Mouse (Mus musculus) MEL (cell line): ENCODE measurements around the gene Csnk1e. TPM values are rescaled to one million over a fixed set of nuclear protein-coding genes. Genes with fewer than 3 reads are reported as not detected.

ENCODE experiments used
- DNase-seq: peaks from one replicate; pipeline ENCODE4 v3.0.0; 2011; ENCODE audit warnings: low read depth, low spot score
- H3K27ac ChIP-seq: 2 replicates; pipeline ENCODE4 v1.5.1; 2012; ENCODE audit warnings: low read depth, mild to moderate bottlenecking, control low read depth, low read length, moderate library complexity; ENCODE audit not compliant: control insufficient read depth
- H3K27me3 ChIP-seq, 2 experiments: fragments of 150-350 bp in 1 of 2; sonication (generic) in 1 of 2; 2 replicates each; pipeline ENCODE4 v1.6.1; 2012; ENCODE audit warnings: low read length in 2 of 2, mild to moderate bottlenecking in 2 of 2, improper control_type of control experiment in 1 of 2, moderate library complexity in 1 of 2; ENCODE audit not compliant: insufficient read depth in 2 of 2, control insufficient read depth in 1 of 2
- H3K36me3 ChIP-seq, 2 experiments: 2 replicates each; pipeline ENCODE4 v1.6.1; 2012 to 2014; ENCODE audit warnings: low read length in 2 of 2, improper control_type of control experiment in 1 of 2, inconsistent platforms in 1 of 2, mild to moderate bottlenecking in 1 of 2; ENCODE audit not compliant: insufficient read depth in 2 of 2, control insufficient read depth in 1 of 2
- H3K4me1 ChIP-seq, 2 experiments: fragments of 150-350 bp in 1 of 2; sonication (generic) in 1 of 2; 2 replicates each; pipeline ENCODE4 v1.6.1; 2012; ENCODE audit warnings: low read length in 2 of 2, improper control_type of control experiment in 1 of 2, mild to moderate bottlenecking in 1 of 2; ENCODE audit not compliant: insufficient read depth in 2 of 2, control insufficient read depth in 1 of 2
- H3K4me3 ChIP-seq, 2 experiments: fragments of 150-350 bp in 1 of 2; sonication (generic) in 1 of 2; 2 replicates each; pipeline ENCODE4 v1.5.1; 2012; ENCODE audit warnings: low read depth in 2 of 2, low read length in 2 of 2, mild to moderate bottlenecking in 2 of 2, moderate library complexity in 2 of 2, control low read depth in 1 of 2, improper control_type of control experiment in 1 of 2; ENCODE audit not compliant: control insufficient read depth in 1 of 2, insufficient read depth in 1 of 2
- H3K79me2 ChIP-seq: 2 replicates; pipeline ENCODE4 v1.6.1; 2012; ENCODE audit warnings: mild to moderate bottlenecking, low read length, moderate library complexity; ENCODE audit not compliant: control insufficient read depth, poor library complexity, insufficient read depth
- H3K9ac ChIP-seq: 2 replicates; pipeline ENCODE4 v1.6.1; 2012; ENCODE audit warnings: low read depth, mild to moderate bottlenecking, control low read depth, low read length, moderate library complexity; ENCODE audit not compliant: control insufficient read depth, poor library complexity, severe bottlenecking
- H3K9me3 ChIP-seq: fragments of 150-350 bp; sonication (generic); replicated peaks from 2 replicates; pipeline ENCODE4 v1.6.1; 2012; ENCODE audit warnings: mild to moderate bottlenecking, low read length, improper control_type of control experiment, moderate library complexity; ENCODE audit not compliant: insufficient read depth
- BHLHE40 ChIP-seq: IDR thresholded peaks from 2 replicates; pipeline ENCODE4 v1.6.1; 2012; ENCODE audit warnings: low read depth, mild to moderate bottlenecking, inconsistent platforms, low read length, improper control_type of control experiment, borderline replicate concordance
- CHD1 ChIP-seq: IDR thresholded peaks from 2 replicates; pipeline ENCODE4 v1.6.1; 2012; ENCODE audit warnings: low read depth, mild to moderate bottlenecking, inconsistent platforms, low read length, improper control_type of control experiment
- CHD2 ChIP-seq: IDR thresholded peaks from 2 replicates; pipeline ENCODE4 v1.6.1; 2011; ENCODE audit warnings: low read length, improper control_type of control experiment
- CTCF ChIP-seq, 3 experiments: IDR thresholded peaks in 2 of 3; conservative IDR thresholded peaks in 1 of 3; 2 replicates each; pipeline ENCODE4 v1.5.1; 2011 to 2012; ENCODE audit warnings: low read length in 3 of 3, low read depth in 2 of 3, mild to moderate bottlenecking in 2 of 3, improper control_type of control experiment in 1 of 3, inconsistent platforms in 1 of 3, mixed read lengths in 1 of 3, moderate library complexity in 1 of 3; ENCODE audit not compliant: control insufficient read depth in 1 of 3, insufficient read depth in 1 of 3, poor library complexity in 1 of 3, severe bottlenecking in 1 of 3
- E2F4 ChIP-seq: IDR thresholded peaks from 2 replicates; pipeline ENCODE4 v1.6.1; 2011; ENCODE audit warnings: low read depth, low read length, improper control_type of control experiment, borderline replicate concordance
- ELF1 ChIP-seq: IDR thresholded peaks from 2 replicates; pipeline ENCODE4 v1.6.1; 2014; ENCODE audit warnings: low read depth, mild to moderate bottlenecking, inconsistent platforms, low read length, improper control_type of control experiment, moderate library complexity
- EP300 ChIP-seq, 2 experiments: IDR thresholded peaks; 2 replicates each; pipeline ENCODE4 v1.6.1; 2011; ENCODE audit warnings: improper control_type of control experiment in 2 of 2, low read length in 2 of 2, low read depth in 1 of 2, mild to moderate bottlenecking in 1 of 2
- ETS1 ChIP-seq: IDR thresholded peaks from 2 replicates; pipeline ENCODE4 v1.6.1; 2012; ENCODE audit warnings: low read depth, mild to moderate bottlenecking, inconsistent platforms, low read length, improper control_type of control experiment, moderate library complexity
- GATA1 ChIP-seq: IDR thresholded peaks from 2 replicates; pipeline ENCODE4 v1.6.1; 2011; ENCODE audit warnings: low read depth, low read length, improper control_type of control experiment
- HCFC1 ChIP-seq: IDR thresholded peaks from 2 replicates; pipeline ENCODE4 v1.6.1; 2012; ENCODE audit warnings: low read depth, mild to moderate bottlenecking, inconsistent platforms, low read length, improper control_type of control experiment, moderate library complexity
- KAT2A ChIP-seq: conservative IDR thresholded peaks from 2 replicates; pipeline ENCODE4 v1.6.1; 2012; ENCODE audit warnings: low read depth, low read length, improper control_type of control experiment, inconsistent platforms
- MAFK ChIP-seq: IDR thresholded peaks from 2 replicates; pipeline ENCODE4 v1.6.1; 2011; ENCODE audit warnings: low read depth, mild to moderate bottlenecking, low read length, improper control_type of control experiment, borderline replicate concordance
- MEF2A ChIP-seq: IDR thresholded peaks from 2 replicates; pipeline ENCODE4 v1.6.1; 2014; ENCODE audit warnings: low read depth, mild to moderate bottlenecking, inconsistent platforms, low read length, improper control_type of control experiment; ENCODE audit not compliant: poor library complexity, insufficient replicate concordance, severe bottlenecking; ENCODE audit errors: extremely low read depth
- MXI1 ChIP-seq: IDR thresholded peaks from 2 replicates; pipeline ENCODE4 v1.6.1; 2011; ENCODE audit warnings: mild to moderate bottlenecking, low read depth, low read length, improper control_type of control experiment
- MYC ChIP-seq: IDR thresholded peaks from 2 replicates; pipeline ENCODE4 v1.6.1; 2011; ENCODE audit warnings: low read depth, mild to moderate bottlenecking, low read length, improper control_type of control experiment, moderate library complexity
- NELFE ChIP-seq: IDR thresholded peaks from 2 replicates; pipeline ENCODE4 v1.6.1; 2011; ENCODE audit warnings: low read depth, low read length, improper control_type of control experiment
- POLR2A ChIP-seq, 2 experiments: IDR thresholded peaks; 2 replicates each; pipeline ENCODE4 v1.6.1; 2011 to 2012; ENCODE audit warnings: low read length in 2 of 2, mild to moderate bottlenecking in 2 of 2, control low read depth in 1 of 2, improper control_type of control experiment in 1 of 2, low read depth in 1 of 2, moderate library complexity in 1 of 2; ENCODE audit not compliant: control insufficient read depth in 1 of 2, insufficient read depth in 1 of 2, poor library complexity in 1 of 2
- SIN3A ChIP-seq: IDR thresholded peaks from 2 replicates; pipeline ENCODE4 v1.6.1; 2012; ENCODE audit warnings: low read length, improper control_type of control experiment, inconsistent platforms
- SMC3 ChIP-seq: IDR thresholded peaks from 2 replicates; pipeline ENCODE4 v1.6.1; 2011; ENCODE audit warnings: low read depth, low read length, improper control_type of control experiment
- TAL1 ChIP-seq: IDR thresholded peaks from 2 replicates; pipeline ENCODE4 v1.6.1; 2012; ENCODE audit warnings: mild to moderate bottlenecking, inconsistent platforms, low read length, moderate library complexity, mixed read lengths
- TBP ChIP-seq: IDR thresholded peaks from 2 replicates; pipeline ENCODE4 v1.8.0; 2011; ENCODE audit warnings: low read depth, low read length, improper control_type of control experiment
- UBTF ChIP-seq: IDR thresholded peaks from 2 replicates; pipeline ENCODE4 v1.6.1; 2012; ENCODE audit warnings: low read depth, mild to moderate bottlenecking, inconsistent platforms, low read length, improper control_type of control experiment, moderate library complexity, borderline replicate concordance; ENCODE audit not compliant: insufficient read depth
- USF1 ChIP-seq: IDR thresholded peaks from 2 replicates; pipeline ENCODE4 v1.6.1; 2014; ENCODE audit warnings: low read depth, mild to moderate bottlenecking, inconsistent platforms, low read length, improper control_type of control experiment, moderate library complexity
- USF2 ChIP-seq, 2 experiments: IDR thresholded peaks; 2 replicates each; pipeline ENCODE4 v1.6.1; 2011 to 2012; ENCODE audit warnings: improper control_type of control experiment in 2 of 2, low read length in 2 of 2, borderline replicate concordance in 1 of 2, inconsistent platforms in 1 of 2, low read depth in 1 of 2, mild to moderate bottlenecking in 1 of 2; ENCODE audit not compliant: insufficient read depth in 1 of 2
- ZMIZ1 ChIP-seq: IDR thresholded peaks from 2 replicates; pipeline ENCODE4 v1.6.1; 2012; ENCODE audit warnings: low read depth, mild to moderate bottlenecking, inconsistent platforms, low read length, improper control_type of control experiment, moderate library complexity
- polyA plus RNA-seq, 2 experiments: library from polyadenylated mRNA; stranded (reverse) in 1 of 2; unstranded in 1 of 2; fragments of >175 nt in 1 of 2; fragments of >200 nt in 1 of 2; gene quantifications; 2 replicates each; pipeline versions ENCODE4 v1.2.1 to v1.2.4; 2012; ENCODE audit warnings: low replicate concordance in 2 of 2, low read depth in 1 of 2; ENCODE audit not compliant: insufficient read length in 2 of 2, insufficient read depth in 1 of 2, missing spikeins in 1 of 2
- total RNA-seq: library from RNA; depleted of rRNA; stranded (reverse); fragments of 300-350 nt; gene quantifications from 2 replicates; pipeline ENCODE4 v1.2.3, GENCODE M21; 2012

The Csnk1e gene
- total and polyA plus RNA-seq, 3 experiments = 28.5 to 58.1 TPM; not detected in 1

DNA sequence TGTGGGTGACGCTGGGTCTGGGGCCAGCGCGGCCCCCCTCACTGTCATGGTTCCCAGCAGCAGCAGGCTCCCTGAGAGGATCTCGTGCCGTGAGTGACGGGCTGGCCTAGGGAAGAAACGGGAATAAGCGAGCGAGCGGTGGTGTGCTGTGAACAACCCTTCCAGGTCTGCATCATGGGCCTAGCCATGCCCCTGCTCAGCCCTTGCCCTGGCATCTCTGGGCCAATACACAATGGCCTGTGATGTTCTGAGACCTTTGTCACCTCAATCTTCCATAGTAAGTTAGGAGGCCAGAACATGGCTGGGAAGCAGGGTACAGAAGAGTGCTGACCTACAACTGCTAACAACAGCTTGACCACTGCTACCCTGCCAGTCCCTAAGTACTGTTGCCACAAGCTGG is 76.8 kb downstream of the Csnk1e start:
- H3K4me3 ChIP-seq = no peak overlapping the region
- H3K36me3 ChIP-seq = no peaks in the 10 kb centered on the region; a peak in 1 of 4 replicates
- H3K9ac ChIP-seq = no peak overlapping the region
- no peaks in the 10 kb centered on the region for H3K4me1 ChIP-seq
- TF ChIP-seq TAL1 (no peak), GATA1 (no peak), KAT2A (no peak), UBTF (no peak), USF1 (no peak), ZMIZ1 (no peak), CHD1 (no peak), MEF2A (no peak), NELFE (no peak), ELF1 (no peak), TBP (no peak), CTCF (IDR thresholded peaks at IDR 0.05 in 2 of 3, conservative IDR thresholded peaks at IDR 0.05 in 1 of 3; ENCODE audit: control insufficient read depth in 1 of 3, insufficient read depth in 1 of 3, low read depth in 2 of 3, low read length in 3 of 3, poor library complexity in 1 of 3, severe bottlenecking in 1 of 3) (no peak), SIN3A (no peak), MAFK (no peak), E2F4 (no peak), USF2 (IDR thresholded peaks at IDR 0.05; ENCODE audit: borderline replicate concordance in 1 of 2, insufficient read depth in 1 of 2, low read depth in 1 of 2, low read length in 2 of 2) (no peak), BHLHE40 (no peak), SMC3 (no peak), HCFC1 (no peak)
- no peaks in the 10 kb centered on the region for H3K9me3 ChIP-seq
- no peak for DNase-seq
- H3K79me2 ChIP-seq = no peaks in the 10 kb centered on the region
- H3K27me3 ChIP-seq = no peaks in the 10 kb centered on the region
- no peak overlapping the region for H3K27ac ChIP-seq

DNA sequence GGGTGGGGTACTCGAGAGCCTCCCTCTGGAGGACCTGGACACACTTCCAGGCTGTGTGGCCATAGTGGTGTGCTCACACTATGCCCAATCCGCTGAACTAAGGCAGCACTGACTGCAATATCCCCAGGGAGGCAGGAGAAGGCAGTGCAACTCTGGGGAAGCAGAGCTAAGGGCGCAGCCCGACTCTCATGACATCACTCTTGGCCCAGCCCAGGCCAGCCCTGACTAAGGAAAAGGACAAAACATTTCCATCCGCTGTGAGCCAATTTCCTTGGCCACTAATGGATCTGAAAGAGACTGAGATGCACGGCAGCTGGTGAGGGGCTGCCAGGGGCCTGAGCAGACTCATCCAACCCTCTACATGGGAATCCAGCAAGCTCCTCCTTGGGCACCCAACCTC is 77.7 kb downstream of the Csnk1e start:
- Histone ChIP-seq H3K9me3 (no peaks in the 10 kb centered on the region), H3K4me1 (no peaks in the 10 kb centered on the region), H3K27ac (no peak overlapping the region), H3K27me3 (no peaks in the 10 kb centered on the region), H3K9ac (no peak overlapping the region), H3K4me3 (no peak overlapping the region), H3K36me3 (no peaks in the 10 kb centered on the region; a peak in 1 of 4 replicates), H3K79me2 (no peaks in the 10 kb centered on the region)
- DNase-seq = no peak
- no peak for TF ChIP-seq EP300 (IDR thresholded peaks at IDR 0.05; ENCODE audit: low read depth in 1 of 2, low read length in 2 of 2)
- TF ChIP-seq POLR2A (IDR thresholded peaks at IDR 0.05; ENCODE audit: control insufficient read depth in 1 of 2, insufficient read depth in 1 of 2, low read depth in 1 of 2, low read length in 2 of 2, poor library complexity in 1 of 2) = no peak
- no peak for TF ChIP-seq ETS1
- no peak for TF ChIP-seq MYC
- no peak for TF ChIP-seq USF1
- TF ChIP-seq ZMIZ1 = no peak
- no peak for TF ChIP-seq MXI1
- TF ChIP-seq CHD2 = no peak
